Mouse (Mus musculus) ES-CJ7 (cell line): Measurements from ENCODE around the gene Msmp.
"Not testable (repeated sequence)": the region's sequence is repeated elsewhere in the genome, so short reads cannot be mapped to it uniquely, and the experiment has no call there.

Experiments used
- DNase-seq: peaks from one replicate; pipeline ENCODE4 v3.0.0; 2011; ENCODE audit warnings: low read depth, low spot score

Msmp gene

DNA sequence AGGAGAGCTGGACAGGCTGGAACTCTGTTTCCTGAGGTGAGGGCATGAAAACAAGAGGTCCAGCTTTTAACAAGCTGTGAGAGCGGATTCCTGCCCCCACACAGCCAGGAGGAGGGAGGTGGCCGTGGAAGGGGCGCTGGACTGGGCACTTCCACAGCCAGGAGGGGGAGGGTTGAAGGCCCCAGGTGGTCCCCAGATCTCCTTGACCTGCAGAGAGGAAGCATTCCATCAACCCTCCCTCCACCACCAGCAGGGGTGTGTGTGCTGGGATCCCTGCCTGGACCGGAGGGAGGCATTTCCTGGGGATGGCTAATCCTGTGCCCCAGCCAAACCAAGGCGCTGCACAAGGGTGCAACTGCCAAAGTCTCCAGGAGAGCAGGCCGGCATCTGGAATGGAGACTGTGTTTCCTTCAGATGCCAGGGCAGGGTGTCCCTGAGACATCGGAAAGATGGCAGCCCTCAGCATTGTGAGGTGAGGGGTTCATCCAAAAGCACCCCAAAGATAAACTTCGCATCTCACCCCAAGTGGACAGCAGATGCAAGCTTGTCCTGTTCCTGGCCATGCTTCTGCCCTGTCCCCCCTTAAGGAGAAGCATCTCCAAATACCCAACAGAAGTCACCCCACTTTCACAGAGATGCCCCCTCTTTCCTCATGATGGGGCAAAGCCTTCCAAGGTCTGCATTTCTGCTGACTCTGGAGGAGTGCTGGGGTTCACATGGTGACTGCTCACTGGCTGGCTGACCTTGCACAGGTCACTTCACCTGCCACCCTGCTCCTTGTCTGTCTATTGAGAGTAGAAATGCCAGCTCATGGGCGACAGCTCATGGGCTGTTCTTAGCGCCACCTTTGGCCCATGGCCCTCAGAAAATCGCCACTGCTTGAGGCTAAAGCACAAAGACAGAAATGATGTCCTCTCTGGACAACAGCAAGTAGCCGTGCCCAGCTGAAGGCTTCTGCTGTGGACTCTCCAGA is at the start of gene Msmp:
Gene Msmp (minus strand): TSS at position 51 of the 973 bp plus-strand sequence.
- no peak for DNase-seq

- DNase-seq: no peak
Observed at GRCm38 (mm10) chr4:43633736-43634135, 49.4 kb upstream of the Msmp start.

DNA sequence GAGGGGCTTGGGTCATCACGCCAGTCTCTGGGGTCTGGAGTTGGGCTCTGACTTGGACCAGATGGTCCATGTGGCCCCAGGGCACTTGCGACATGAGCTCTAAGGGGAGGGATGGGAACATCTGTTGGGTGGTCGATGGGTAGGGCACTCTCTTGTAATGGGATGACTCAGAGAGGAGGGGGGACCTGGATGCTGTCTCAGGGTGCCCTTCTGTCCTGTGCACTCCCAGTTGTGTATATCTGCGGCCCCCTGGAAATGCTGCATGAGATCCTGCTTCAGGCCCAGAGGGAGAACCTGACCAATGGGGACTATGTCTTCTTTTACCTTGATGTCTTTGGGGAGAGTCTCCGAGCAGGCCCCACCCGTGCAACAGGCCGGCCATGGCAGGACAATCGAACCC is 49.0 kb upstream of the Msmp start:
- no peak for DNase-seq

- DNase-seq: no peak
Observed at GRCm38 (mm10) chr4:43631956-43632920, 47.9 kb upstream of the Msmp start.

DNA sequence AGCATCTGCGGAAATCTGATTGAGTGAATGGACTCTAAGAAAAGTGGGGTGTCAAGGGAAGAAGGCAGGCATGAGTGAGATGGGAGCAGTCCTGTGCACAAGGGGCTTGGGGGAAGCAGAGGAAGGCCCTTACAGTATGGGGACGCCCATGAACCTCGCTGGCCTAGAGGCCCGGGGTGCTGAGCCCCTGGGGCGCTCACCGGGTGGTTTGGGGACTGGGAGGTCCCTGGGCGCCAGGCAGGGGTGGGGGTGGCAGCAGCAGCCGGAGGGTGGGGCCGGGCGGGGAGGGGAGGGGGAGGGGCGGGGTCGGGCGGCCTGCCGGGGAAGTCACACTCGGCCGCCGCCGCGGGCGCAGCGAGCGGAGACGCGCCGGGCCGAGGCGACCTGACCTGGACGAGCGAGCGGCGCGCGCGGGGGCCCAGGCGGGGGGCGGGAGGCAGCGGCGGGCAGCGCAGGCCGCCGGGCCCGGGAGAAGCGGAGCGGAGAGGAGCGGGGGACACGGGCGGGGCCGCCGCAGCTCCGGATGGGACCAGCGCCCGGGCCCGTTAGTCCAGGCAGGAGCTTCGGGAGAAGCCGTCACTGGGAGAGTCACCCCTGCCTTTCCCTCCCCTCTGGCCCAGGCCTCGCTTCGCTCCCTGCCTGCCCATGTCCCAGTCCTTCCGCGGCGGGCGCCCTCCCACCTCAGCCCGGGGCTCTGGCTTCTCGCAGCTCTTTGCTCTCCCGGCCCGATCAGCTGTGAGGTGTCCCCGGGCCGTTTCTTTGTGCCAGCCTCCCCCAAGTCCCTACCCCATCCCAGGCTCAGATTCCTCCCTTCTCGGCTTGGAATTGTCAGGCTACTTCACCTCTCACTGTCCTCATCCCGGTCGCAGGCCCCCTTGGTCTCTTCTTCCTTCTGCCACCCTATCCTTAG is 47.0 kb upstream of the Msmp start, which contains the start of gene Npr2:
Gene Npr2 (plus strand): TSS at position 890 of the 910 bp plus-strand sequence.
- DNase-seq: no peak

- DNase-seq: no peak
Observed at GRCm38 (mm10) chr4:43630671-43631045, 46.4 kb upstream of the Msmp start.

DNA sequence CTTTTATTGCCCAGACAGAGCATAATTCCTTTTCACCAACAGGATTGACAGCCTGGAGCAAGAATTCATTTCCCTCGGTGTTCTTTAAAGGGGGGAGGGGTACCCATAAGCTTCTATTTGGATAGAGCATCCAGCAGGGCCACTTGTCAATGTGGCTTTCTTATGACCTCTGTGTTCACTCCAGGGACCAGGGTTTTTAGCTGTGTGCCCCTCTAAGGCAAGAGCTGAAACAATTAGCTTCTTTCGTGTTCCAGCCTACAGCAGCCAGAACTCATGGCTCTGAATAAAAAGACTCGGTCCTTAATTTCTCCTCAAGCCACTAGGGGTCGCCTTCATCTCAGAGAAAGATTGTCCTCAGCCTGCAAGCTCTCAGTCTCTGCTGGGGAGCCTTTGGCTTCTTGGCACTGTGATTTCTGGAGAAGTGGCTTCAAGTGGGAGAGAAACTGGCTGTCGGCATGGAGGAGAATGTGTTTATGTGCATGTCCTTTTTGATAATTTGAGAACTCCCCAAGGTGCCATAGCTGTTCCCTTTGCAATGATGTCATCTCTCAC is 45.8 kb upstream of the Msmp start:
- DNase-seq: peak; percentile 84

DNA sequence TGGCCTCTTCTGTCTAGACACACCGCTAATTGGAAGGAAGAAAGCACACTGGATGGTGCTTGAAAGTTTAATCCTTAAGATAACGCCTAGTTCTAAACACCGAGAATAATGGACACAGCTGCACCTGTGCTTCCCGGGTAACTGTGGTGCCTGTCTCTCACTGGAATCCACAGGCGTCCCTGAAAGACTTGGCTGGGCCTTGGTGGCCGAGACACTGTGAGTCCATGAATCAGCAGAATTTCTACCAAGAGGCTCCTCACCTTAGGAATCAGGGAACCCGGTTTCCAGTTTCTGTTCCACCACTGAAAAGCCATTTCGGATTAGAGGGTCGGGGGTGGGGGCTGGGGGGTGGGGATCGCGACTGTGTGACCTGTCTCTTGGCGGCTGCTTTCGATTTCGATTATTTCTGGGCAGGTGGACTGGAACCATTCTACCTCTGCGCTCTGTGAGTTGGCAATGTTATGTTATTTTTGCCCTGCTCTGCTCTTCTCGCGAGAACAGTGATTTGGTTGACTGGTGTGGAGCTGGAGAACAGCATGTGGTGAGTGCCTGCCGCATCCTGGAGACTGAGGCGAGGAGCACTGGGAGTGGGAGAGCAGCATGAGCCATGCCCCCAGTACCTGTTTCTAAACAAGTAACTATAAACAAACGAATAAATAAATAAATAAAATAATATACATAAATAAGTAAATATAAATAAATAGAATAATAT is 45.0 kb upstream of the Msmp start:
- DNase-seq: peak; percentile 55

DNA sequence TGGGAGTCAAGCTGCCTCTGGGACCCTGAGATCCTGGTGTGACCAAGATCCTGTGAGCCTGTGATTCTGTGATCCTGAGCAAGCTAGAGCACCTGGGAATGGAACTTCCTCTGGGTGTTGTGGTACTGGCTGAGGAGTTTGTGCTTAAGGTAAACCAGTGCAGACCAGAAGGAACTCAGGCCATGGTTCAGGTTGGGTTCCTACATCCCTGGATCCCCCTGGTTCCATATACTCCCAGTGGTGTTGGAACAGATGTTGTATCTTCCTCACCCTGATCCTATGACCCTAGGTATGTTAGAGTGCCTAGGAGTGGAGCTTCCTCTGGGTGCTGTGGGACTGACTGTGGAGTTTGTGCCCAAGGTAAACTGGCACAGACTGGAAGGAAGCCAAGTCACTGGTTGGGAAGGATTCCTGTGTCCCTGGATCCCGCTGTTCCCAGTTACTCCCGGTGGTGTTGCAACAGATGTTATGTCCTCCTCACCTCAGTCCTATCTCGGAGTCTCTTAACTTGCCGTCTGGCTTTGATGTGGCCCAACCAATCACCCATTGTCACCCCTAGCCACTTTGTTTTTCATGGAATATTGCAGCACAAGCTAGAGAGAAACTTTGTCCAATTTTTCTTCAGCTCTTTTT is 36.0 kb upstream of the Msmp start:
- DNase-seq: no peak

- DNase-seq: no peak
Observed at GRCm38 (mm10) chr4:43613060-43613730, 28.9 kb upstream of the Msmp start.

DNA sequence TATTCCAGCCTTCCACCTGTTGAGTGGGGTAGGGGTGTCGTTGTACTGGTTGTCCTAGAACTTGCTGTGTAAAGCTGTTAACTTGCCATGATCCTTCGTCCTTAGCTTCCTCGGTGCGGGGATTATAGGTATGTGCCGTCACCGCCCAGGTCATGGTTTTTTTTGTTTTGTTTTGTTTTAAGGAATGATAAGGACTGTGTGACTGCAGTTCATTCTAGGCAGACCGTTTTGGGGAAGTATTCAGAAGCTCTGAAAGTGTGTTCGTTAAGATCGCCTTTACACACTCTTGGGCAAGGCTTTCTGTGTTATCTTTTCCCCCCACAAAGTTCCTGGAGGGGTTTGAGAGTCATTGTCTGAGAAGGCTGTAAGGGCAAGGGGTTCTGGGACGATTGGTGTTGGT is 28.2 kb upstream of the Msmp start:
- DNase-seq: no peak

- DNase-seq: no peak
Observed at GRCm38 (mm10) chr4:43604751-43605685, 20.7 kb upstream of the Msmp start.

- no peak for DNase-seq
Observed at GRCm38 (mm10) chr4:43604099-43604498, 19.8 kb upstream of the Msmp start.

DNA sequence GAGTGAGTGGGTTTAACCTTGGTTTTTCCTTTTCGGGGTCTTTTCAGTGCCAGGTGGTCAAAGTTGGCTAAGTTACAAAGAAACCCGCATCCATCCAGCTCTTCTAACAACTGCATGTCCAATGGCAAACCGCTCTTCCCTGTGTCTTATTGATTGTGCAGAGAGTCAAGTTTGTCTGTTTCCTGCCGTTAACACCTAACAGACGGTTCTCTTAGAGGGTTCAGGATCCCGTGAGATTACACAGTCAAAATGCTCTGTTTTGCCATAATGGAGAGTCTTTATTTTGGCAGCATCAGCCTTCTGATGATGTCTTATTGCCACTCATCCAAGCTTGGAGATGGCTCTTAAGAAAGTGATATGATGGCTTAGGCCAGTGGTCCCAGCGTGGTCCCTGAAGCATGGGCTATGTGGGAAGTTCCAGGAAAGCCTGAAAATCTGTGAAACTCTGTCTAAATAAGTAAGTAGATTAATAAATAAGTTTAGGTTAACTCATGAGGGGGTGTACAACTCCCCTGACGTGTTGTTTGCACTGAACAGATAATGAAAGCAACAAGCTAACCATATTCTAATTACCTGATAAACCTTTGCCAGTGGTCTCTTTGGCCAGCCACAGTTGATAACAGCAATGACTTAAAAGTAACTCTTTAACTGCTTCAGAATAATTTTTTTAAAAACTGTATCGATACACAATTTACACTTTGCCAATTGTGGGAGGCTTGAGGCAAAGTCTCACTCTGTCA is 16.1 kb upstream of the Msmp start:
- no peak for DNase-seq

DNA sequence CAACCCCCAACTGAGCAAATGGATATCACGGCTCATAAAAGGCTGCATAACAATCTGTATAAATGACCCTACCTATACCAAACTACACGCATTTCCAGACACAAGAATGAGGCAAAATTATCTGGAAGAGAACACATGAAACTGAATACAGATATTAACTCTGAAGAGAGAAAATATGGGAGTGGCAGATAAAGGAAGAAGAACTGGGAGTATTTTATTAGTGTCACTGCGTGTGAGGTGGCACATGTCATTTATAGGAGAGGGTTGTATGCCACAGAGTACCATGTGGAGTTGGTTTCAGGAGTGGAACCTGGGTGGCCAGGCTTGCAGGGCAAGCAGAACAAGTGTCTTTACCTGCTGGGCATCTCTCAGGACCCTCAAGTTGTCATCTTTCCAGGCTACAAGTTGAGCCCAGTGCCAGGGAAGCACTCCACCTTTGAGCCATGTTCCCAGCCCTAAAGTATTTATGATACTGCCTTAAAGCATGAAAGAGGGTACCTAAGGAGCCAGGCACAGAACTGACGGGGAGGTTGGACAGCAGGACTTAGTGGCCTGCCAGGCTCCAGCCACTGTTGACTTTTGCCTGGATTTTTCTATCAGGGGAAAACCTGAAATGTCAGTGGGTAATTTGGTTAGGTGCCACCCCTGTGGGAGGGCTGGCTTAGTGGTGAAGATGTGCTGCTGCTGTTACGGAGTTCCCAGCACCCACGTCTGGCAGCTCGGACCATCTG is 14.5 kb upstream of the Msmp start:
- no peak for DNase-seq

- no peak for DNase-seq
Observed at GRCm38 (mm10) chr4:43598200-43598599, 13.9 kb upstream of the Msmp start.

DNA sequence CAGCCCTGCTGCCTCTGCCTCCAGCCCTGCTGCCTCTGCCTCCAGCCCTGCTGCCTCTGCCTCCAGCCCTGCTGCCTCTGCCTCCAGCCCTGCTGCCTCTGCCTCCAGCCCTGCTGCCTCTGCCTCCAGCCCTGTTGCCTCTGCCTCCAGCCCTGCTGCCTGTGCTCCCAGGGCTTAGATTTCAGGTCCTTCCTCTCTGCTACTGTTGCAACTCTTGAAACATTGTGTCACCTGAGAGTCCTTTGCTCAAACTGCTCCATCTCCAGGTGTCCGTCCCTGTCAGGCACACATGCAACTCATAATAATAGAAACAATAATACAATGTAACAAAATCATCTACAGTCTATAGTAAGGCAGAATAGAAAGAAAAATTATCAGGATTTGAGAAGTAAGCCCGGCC is 12.3 kb upstream of the Msmp start:
- DNase-seq: not testable (repeated sequence)
